Mouse (Mus musculus) stomach, embryonic 15.5 days (tissue): ENCODE results near the gene Myo15. TPM values are rescaled to one million over a fixed set of nuclear protein-coding genes. Genes with fewer than 3 reads are reported as not detected.
"Not testable (repeated sequence)": the region's sequence is repeated elsewhere in the genome, so short reads cannot be mapped to it uniquely, and the experiment has no call there.

ENCODE experiments used
- ATAC-seq: fragments of 200-750 bp; cut with Nextera tagmentation; 2 replicates; pipeline ENCODE4 v1.8.0; 2017; ENCODE audit warnings: low read depth, moderate number of reproducible peaks, moderate TSS enrichment; ENCODE audit not compliant: insufficient read depth, low FRiP score
- H3K27ac ChIP-seq: fragments of 300-500 bp; sonication (generic); 2 replicates; pipeline ENCODE4 v1.5.1; 2015; ENCODE audit warnings: mild to moderate bottlenecking, inconsistent platforms
- H3K27me3 ChIP-seq: fragments of 300-500 bp; sonication (generic); replicated peaks from 2 replicates; pipeline ENCODE4 v1.6.1; 2015; ENCODE audit warnings: inconsistent platforms
- H3K36me3 ChIP-seq: fragments of 300-500 bp; sonication (generic); 2 replicates; pipeline ENCODE4 v1.6.1; 2015; ENCODE audit warnings: inconsistent platforms
- H3K4me1 ChIP-seq: fragments of 300-500 bp; sonication (generic); 2 replicates; pipeline ENCODE4 v1.6.1; 2015; ENCODE audit warnings: inconsistent platforms
- H3K4me2 ChIP-seq: fragments of 300-500 bp; sonication (generic); 2 replicates; pipeline ENCODE4 v1.6.1; 2015; ENCODE audit warnings: mild to moderate bottlenecking, inconsistent platforms
- H3K4me3 ChIP-seq: fragments of 300-500 bp; sonication (generic); replicated peaks from 2 replicates; pipeline ENCODE4 v1.5.1; 2015; ENCODE audit warnings: inconsistent platforms
- H3K9ac ChIP-seq: fragments of 300-500 bp; sonication (generic); 2 replicates; pipeline ENCODE4 v1.6.1; 2015; ENCODE audit warnings: inconsistent platforms
- H3K9me3 ChIP-seq: fragments of 300-500 bp; sonication (generic); 2 replicates; pipeline ENCODE4 v1.6.1; 2016; ENCODE audit warnings: inconsistent platforms
- WGBS: fragments of 180-500 bp; shearing (Covaris S2); methylation state at CpG from one replicate; pipeline ENCODE4 v1.1.7; 2015; 5-methylcytosine and 5-hydroxymethylcytosine counted together
- polyA plus RNA-seq: library from polyadenylated mRNA; unstranded; fragments of >200 nt; fragmentation: Nextera tagmentation; extraction: Ambion mirVana; gene quantifications from 2 replicates; pipeline ENCODE4 v1.2.1, GENCODE M21; 2015

The Myo15 gene
- polyA plus RNA-seq, 1 experiment from 2014 or later: 0.12 TPM

GRCm38 (mm10) chr11:60559342-60559741, 90.2 kb downstream of the Myo15 start:
- Histone ChIP-seq H3K36me3 (peaks cover 14% of the 10 kb centered on the region), H3K9ac (no peak overlapping the region), H3K27me3 (no peaks in the 10 kb centered on the region), H3K4me3 (no peak overlapping the region), H3K4me1 (no peaks in the 10 kb centered on the region), H3K9me3 (no peaks in the 10 kb centered on the region), H3K27ac (no peak overlapping the region), H3K4me2 (no peak overlapping the region)
- no peak for ATAC-seq
- WGBS: 13% methylated on average over 3 of the region's 3 CpGs

- not testable (repeated sequence) for ATAC-seq, H3K4me1 ChIP-seq
- 80% methylated on average over 12 of the region's 12 CpGs for WGBS
Observed at GRCm38 (mm10) chr11:60574006-60574405, 104.9 kb downstream of the Myo15 start.

More at GRCm38 (mm10) chr11:60574006-60574405, 104.9 kb downstream of the Myo15 start:
- H3K27ac ChIP-seq, H3K4me3 ChIP-seq, H3K9ac ChIP-seq, H3K27me3 ChIP-seq, H3K4me2 ChIP-seq, H3K9me3 ChIP-seq, H3K36me3 ChIP-seq: not testable (repeated sequence)

Other genes with a start within 250 kb of the Myo15 start
- gene Srebf1, start 246.8 kb upstream of the Myo15 start, polyA plus RNA-seq: 81.5 and 83.5 TPM in 2 replicates
- gene Tom1l2, start 116.4 kb upstream of the Myo15 start, polyA plus RNA-seq: 24.1 and 24.6 TPM in 2 replicates
- gene Drc3, start 116.0 kb upstream of the Myo15 start, polyA plus RNA-seq: 1.2 and 1.6 TPM in 2 replicates
- gene Gid4, start 52.2 kb upstream of the Myo15 start, polyA plus RNA-seq: 22.5 and 24.0 TPM in 2 replicates
- gene Atpaf2, start 50.9 kb upstream of the Myo15 start, polyA plus RNA-seq: 48.3 and 53.5 TPM in 2 replicates
- 93.5 and 95.1 TPM in 2 replicates for gene Drg2, start 14.7 kb upstream of the Myo15 start, polyA plus RNA-seq
- 40.9 and 41.2 TPM in 2 replicates for gene Alkbh5, start 67.0 kb downstream of the Myo15 start, polyA plus RNA-seq
- 38.2 and 41.4 TPM in 2 replicates for gene Llgl1, start 230.4 kb downstream of the Myo15 start, polyA plus RNA-seq